Mouse (Mus musculus): Measurements from ENCODE around the gene Mef2d.

- TF ChIP-seq POLR2A (IDR thresholded peaks at IDR 0.05; ENCODE audit: low read depth, low read length) (no peak), CTCF (IDR thresholded peaks at IDR 0.05; ENCODE audit: extremely low read depth, insufficient read depth, insufficient read length, insufficient replicate concordance) (no peak)
These were observed 6.8 kb downstream of the Mef2d start for GRCm38 (mm10) chr3:88148776-88149509.

Measured in spleen, adult 2 months (tissue).